Mouse (Mus musculus) stomach, postnatal 0 days (tissue): ENCODE measurements around the gene Fbln1.

Experiments used
- CTCF ChIP-seq: IDR thresholded peaks from 2 replicates; pipeline ENCODE4 v1.5.1; 2016; ENCODE audit warnings: antibody characterized with exemption, low read depth, mild to moderate bottlenecking, moderate library complexity
- EP300 ChIP-seq: optimal IDR thresholded peaks from 2 replicates; pipeline ENCODE3; 2016; ENCODE audit warnings: antibody characterized with exemption

DNA sequence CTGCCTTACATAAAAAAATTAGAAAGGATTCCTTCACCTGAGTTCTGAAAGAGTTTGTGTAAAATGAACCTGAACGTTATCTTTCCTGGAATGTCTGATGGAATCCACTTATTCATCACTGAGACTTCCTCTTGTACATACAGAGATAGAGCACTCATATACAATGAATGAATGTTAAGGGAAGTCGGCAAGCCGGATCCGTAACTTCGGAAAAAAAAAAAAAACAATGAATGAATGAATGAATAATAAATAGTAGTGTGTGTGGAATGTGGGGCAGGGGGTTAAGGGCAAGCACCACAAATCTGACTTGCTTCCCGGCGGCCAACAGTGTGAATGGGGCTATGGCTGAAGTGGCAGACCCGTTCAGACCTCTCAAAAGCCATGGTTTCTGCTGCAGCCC lies 28.2 kb upstream of the Fbln1 start:
- TF ChIP-seq CTCF (no peak), EP300 (no peak)
